Mouse (Mus musculus) brain, embryonic 14.5 days (tissue): ENCODE measurements around the gene Aak1. TPM values are rescaled to one million over a fixed set of nuclear protein-coding genes. Genes with fewer than 3 reads are reported as not detected.
"Not testable (repeated sequence)": the region's sequence is repeated elsewhere in the genome, so short reads cannot be mapped to it uniquely, and the experiment has no call there.

Experiments used
- DNase-seq: peaks from one replicate; pipeline ENCODE4 v3.0.0-alpha.2; 2011; ENCODE audit warnings: low read depth
- CTCF ChIP-seq: fragments of 200-500 bp; IDR thresholded peaks from 2 replicates; pipeline ENCODE4 v1.5.1; 2012; ENCODE audit warnings: inconsistent platforms, mild to moderate bottlenecking, moderate library complexity, borderline replicate concordance; ENCODE audit not compliant: insufficient read depth, insufficient read length; ENCODE audit errors: extremely low read depth
- POLR2A ChIP-seq: fragments of 200-500 bp; IDR thresholded peaks from 2 replicates; pipeline ENCODE4 v1.6.1; 2012; ENCODE audit warnings: mild to moderate bottlenecking, inconsistent platforms, borderline replicate concordance; ENCODE audit not compliant: poor library complexity, insufficient read depth, insufficient read length, severe bottlenecking; ENCODE audit errors: extremely low read depth
- polyA plus RNA-seq: library from polyadenylated mRNA; depleted of rRNA; stranded (reverse); fragments of >200 nt; gene quantifications from 2 replicates; pipeline ENCODE4 v1.2.3, GENCODE M21; 2012; rRNA removed

Aak1 gene
- polyA plus RNA-seq, 1 experiment, result 52.1 TPM

- peak; percentile 97 for DNase-seq
- TF ChIP-seq POLR2A (peak; percentile 79), CTCF (no peak)
Observed at GRCm38 (mm10) chr6:87042337-87043130, 193.2 kb downstream of the Aak1 start, which contains the start of gene Gfpt1. TSS of gene Gfpt1 (plus strand) at chr6:87042846.

- TF ChIP-seq CTCF (no peak), POLR2A (no peak)
- no peak for DNase-seq
Observed at GRCm38 (mm10) chr6:87043131-87043516, 193.8 kb downstream of the Aak1 start.

GRCm38 (mm10) chr6:87044895-87045294 lies 195.6 kb downstream of the Aak1 start:
- no peak for TF ChIP-seq CTCF
- no peak for TF ChIP-seq POLR2A
- DNase-seq, result no peak

DNA sequence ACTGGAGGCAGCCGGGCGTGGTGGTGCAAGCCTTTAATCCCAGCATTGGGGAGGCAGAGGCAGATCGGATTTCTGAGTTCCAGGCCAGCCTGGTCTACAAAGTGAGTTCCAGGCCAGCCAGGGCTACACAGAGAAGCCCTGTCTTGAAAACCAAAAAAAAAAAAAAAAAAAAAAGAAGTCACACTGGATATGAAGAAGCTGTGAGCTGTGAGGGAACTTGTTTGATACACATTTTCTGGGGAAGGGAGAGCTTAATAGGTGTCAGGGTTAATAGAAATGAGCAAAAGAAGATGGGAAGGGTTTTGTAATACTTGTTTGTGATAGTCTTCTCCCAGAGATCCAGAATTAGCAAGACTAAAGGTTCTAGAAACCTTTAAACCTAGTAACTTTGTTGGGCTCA lies 196.2 kb downstream of the Aak1 start:
- TF ChIP-seq POLR2A, result no peak
- TF ChIP-seq CTCF, result no peak
- no peak for DNase-seq

GRCm38 (mm10) chr6:87048712-87049111 lies 199.4 kb downstream of the Aak1 start:
- not testable (repeated sequence) for DNase-seq

DNA sequence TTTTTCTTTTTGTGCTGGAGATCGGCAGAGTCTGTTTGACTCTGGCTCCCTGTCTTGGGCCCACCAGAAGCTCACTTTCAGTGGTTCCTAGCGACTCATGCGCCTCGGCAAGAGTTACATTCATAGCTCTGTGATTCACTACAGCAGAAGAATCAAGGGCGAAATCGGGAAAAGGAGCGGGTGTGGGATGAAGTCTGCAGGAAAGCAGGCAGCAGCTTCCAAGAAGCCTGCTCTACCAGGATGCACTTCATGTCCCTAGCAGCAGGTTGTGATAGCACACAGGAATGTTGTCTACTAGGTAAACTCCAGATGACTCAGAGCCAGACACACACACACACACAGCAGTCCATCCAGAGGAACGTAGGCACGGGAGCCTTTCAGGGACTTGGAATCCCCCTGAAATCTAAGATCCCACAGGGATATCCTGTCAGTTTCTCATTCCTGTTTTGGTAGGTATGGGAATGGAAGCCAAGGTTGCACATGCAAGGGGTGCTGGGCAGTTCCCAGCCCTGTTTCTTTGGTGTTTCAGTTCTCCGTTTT lies 202.6 kb downstream of the Aak1 start:
- DNase-seq, result no peak
- no peak for TF ChIP-seq POLR2A
- TF ChIP-seq CTCF, result no peak

Other genes starting within 250 kb of the Aak1 start
- gene Asprv1, start 221.4 kb upstream of the Aak1 start, polyA plus RNA-seq, result 2.0 and 3.3 TPM in 2 replicates
- 19.3 and 24.0 TPM in 2 replicates for gene Mxd1, start 180.4 kb upstream of the Aak1 start, polyA plus RNA-seq
- gene Snrnp27, start 165.0 kb upstream of the Aak1 start, polyA plus RNA-seq, result 46.9 and 52.6 TPM in 2 replicates
- 35.4 and 36.9 TPM in 2 replicates for gene Gmcl1, start 116.1 kb upstream of the Aak1 start, polyA plus RNA-seq
- gene Anxa4, start 55.9 kb upstream of the Aak1 start, polyA plus RNA-seq, result 2.8 and 3.6 TPM in 2 replicates
- gene Nfu1, start 159.7 kb downstream of the Aak1 start, polyA plus RNA-seq, result 130 and 160 TPM in 2 replicates
- 26.7 and 43.8 TPM in 2 replicates for gene Gfpt1, start 193.3 kb downstream of the Aak1 start, polyA plus RNA-seq